Mouse (Mus musculus): ENCODE measurements around the gene Tpi1. TPM values are rescaled to one million over a fixed set of nuclear protein-coding genes. Genes with fewer than 3 reads are reported as not detected.
"Not testable (repeated sequence)": the region's sequence is repeated elsewhere in the genome, so short reads cannot be mapped to it uniquely, and the experiment has no call there.

Gene Tpi1
- polyA plus RNA-seq, 1 experiment from 2014 or later = 866 TPM

GRCm38 (mm10) chr6:124834512-124835081 lies 20.5 kb upstream of the Tpi1 start:
- Histone ChIP-seq H3K27me3 (ENCODE audit: insufficient read depth, low read length) (no peaks in the 10 kb centered on the region), H3K27ac (ENCODE audit: low read length) (no peak overlapping the region), H3K9ac (replicated peaks; ENCODE audit: low read length) (no peak overlapping the region), H3K36me3 (ENCODE audit: insufficient read depth, low read length) (peaks cover 19% of the 10 kb centered on the region), H3K4me3 (ENCODE audit: low read length) (no peak overlapping the region), H3K9me3 (ENCODE audit: low read length) (no peaks in the 10 kb centered on the region), H3K4me2 (replicated peaks; ENCODE audit: low read depth, low read length) (no peak overlapping the region), H3K4me1 (ENCODE audit: insufficient read depth, low read length) (peaks cover 18% of the 10 kb centered on the region)
- no peak for ATAC-seq (ENCODE audit: low FRiP score, low TSS enrichment)
- WGBS = 80% methylated on average over 6 of the region's 6 CpGs

GRCm38 (mm10) chr6:124831649-124832048 lies 17.6 kb upstream of the Tpi1 start:
- ATAC-seq (ENCODE audit: low FRiP score, low TSS enrichment) = no peak
- WGBS = 92% methylated on average over 8 of the region's 8 CpGs
- H3K27me3 ChIP-seq (ENCODE audit: insufficient read depth, low read length) = no peaks in the 10 kb centered on the region
- peaks cover 22% of the 10 kb centered on the region for H3K4me1 ChIP-seq (ENCODE audit: insufficient read depth, low read length)
- H3K27ac ChIP-seq (ENCODE audit: low read length) = no peak overlapping the region
- no peak overlapping the region for H3K9ac ChIP-seq (replicated peaks; ENCODE audit: low read length)
- no peaks in the 10 kb centered on the region for H3K9me3 ChIP-seq (ENCODE audit: low read length)
- no peak overlapping the region for H3K4me3 ChIP-seq (ENCODE audit: low read length)
- peak overlapping the region; percentile 68; the same call in 1 of the 2 replicates for H3K4me2 ChIP-seq (replicated peaks; ENCODE audit: low read depth, low read length)
- peaks cover 19% of the 10 kb centered on the region for H3K36me3 ChIP-seq (ENCODE audit: insufficient read depth, low read length)

- H3K4me2 ChIP-seq (replicated peaks; ENCODE audit: low read depth, low read length) = peak overlapping the region; percentile 68
- H3K36me3 ChIP-seq (ENCODE audit: insufficient read depth, low read length) = peaks cover 21% of the 10 kb centered on the region
- not testable (repeated sequence) for ATAC-seq (ENCODE audit: low FRiP score, low TSS enrichment); H3K9ac ChIP-seq (replicated peaks; ENCODE audit: low read length); H3K9me3 ChIP-seq (ENCODE audit: low read length); H3K27ac ChIP-seq (ENCODE audit: low read length); H3K27me3 ChIP-seq (ENCODE audit: insufficient read depth, low read length)
- peak overlapping the region; percentile 68 for H3K4me3 ChIP-seq (ENCODE audit: low read length)
- peaks cover 22% of the 10 kb centered on the region for H3K4me1 ChIP-seq (ENCODE audit: insufficient read depth, low read length)
- 97% methylated on average over 4 of the region's 4 CpGs for WGBS
Measured at GRCm38 (mm10) chr6:124831199-124831598, 17.1 kb upstream of the Tpi1 start.

GRCm38 (mm10) chr6:124829799-124830700 lies 16.0 kb upstream of the Tpi1 start:
- Histone ChIP-seq H3K9ac (replicated peaks; ENCODE audit: low read length) (peak overlapping the region; percentile 83), H3K4me1 (ENCODE audit: insufficient read depth, low read length) (peaks cover 22% of the 10 kb centered on the region), H3K27ac (ENCODE audit: low read length) (peak overlapping the region; percentile 96), H3K36me3 (ENCODE audit: insufficient read depth, low read length) (peaks cover 26% of the 10 kb centered on the region), H3K4me2 (replicated peaks; ENCODE audit: low read depth, low read length) (peak overlapping the region; percentile 68), H3K9me3 (ENCODE audit: low read length) (no peaks in the 10 kb centered on the region), H3K4me3 (ENCODE audit: low read length) (peak overlapping the region; percentile 68), H3K27me3 (ENCODE audit: insufficient read depth, low read length) (no peaks in the 10 kb centered on the region)
- WGBS = under 1% methylated on average over 38 of the region's 38 CpGs
- peak; percentile 90 for ATAC-seq (ENCODE audit: low FRiP score, low TSS enrichment)

GRCm38 (mm10) chr6:124828868-124829798 lies 15.0 kb upstream of the Tpi1 start, which contains the start of the genes Usp5 and Cdca3:
Gene Usp5, minus strand, starts transcription at chr6:124829484.
Gene Cdca3, plus strand, starts transcription at chr6:124829547.
- peaks cover 30% of the 10 kb centered on the region for H3K36me3 ChIP-seq (ENCODE audit: insufficient read depth, low read length)
- H3K9ac ChIP-seq (replicated peaks; ENCODE audit: low read length) = peak within 1 kb of the TSS; percentile 83
- under 1% methylated on average over 55 of the region's 55 CpGs for WGBS
- H3K4me1 ChIP-seq (ENCODE audit: insufficient read depth, low read length) = peaks cover 22% of the 10 kb centered on the region
- peak; percentile 96 for ATAC-seq (ENCODE audit: low FRiP score, low TSS enrichment)
- H3K27ac ChIP-seq (ENCODE audit: low read length) = peak within 1 kb of the TSS; percentile 96
- peak within 1 kb of the TSS; percentile 68 for H3K4me3 ChIP-seq (ENCODE audit: low read length)
- H3K27me3 ChIP-seq (ENCODE audit: insufficient read depth, low read length) = no peaks in the 10 kb centered on the region
- H3K9me3 ChIP-seq (ENCODE audit: low read length) = no peaks in the 10 kb centered on the region
- peak within 1 kb of the TSS; percentile 94 for H3K4me2 ChIP-seq (replicated peaks; ENCODE audit: low read depth, low read length)

GRCm38 (mm10) chr6:124828101-124828592 lies 14.1 kb upstream of the Tpi1 start:
- Histone ChIP-seq H3K4me2 (replicated peaks; ENCODE audit: low read depth, low read length) (peak overlapping the region; percentile 94), H3K27me3 (ENCODE audit: insufficient read depth, low read length) (no peaks in the 10 kb centered on the region), H3K4me1 (ENCODE audit: insufficient read depth, low read length) (peaks cover 22% of the 10 kb centered on the region), H3K27ac (ENCODE audit: low read length) (peak overlapping the region; percentile 65), H3K4me3 (ENCODE audit: low read length) (peak overlapping the region; percentile 68), H3K36me3 (ENCODE audit: insufficient read depth, low read length) (peaks cover 37% of the 10 kb centered on the region), H3K9me3 (ENCODE audit: low read length) (no peaks in the 10 kb centered on the region), H3K9ac (replicated peaks; ENCODE audit: low read length) (peak overlapping the region; percentile 76)
- WGBS = 14% methylated on average over 10 of the region's 10 CpGs
- ATAC-seq (ENCODE audit: low FRiP score, low TSS enrichment) = no peak

- H3K4me3 ChIP-seq (ENCODE audit: low read length) = no peak overlapping the region
- no peaks in the 10 kb centered on the region for H3K9me3 ChIP-seq (ENCODE audit: low read length)
- no peak for ATAC-seq (ENCODE audit: low FRiP score, low TSS enrichment)
- H3K27me3 ChIP-seq (ENCODE audit: insufficient read depth, low read length) = no peaks in the 10 kb centered on the region
- H3K36me3 ChIP-seq (ENCODE audit: insufficient read depth, low read length) = peaks cover 87% of the 10 kb centered on the region
- H3K4me1 ChIP-seq (ENCODE audit: insufficient read depth, low read length) = no peaks in the 10 kb centered on the region
- H3K27ac ChIP-seq (ENCODE audit: low read length) = no peak overlapping the region
- no peak overlapping the region for H3K9ac ChIP-seq (replicated peaks; ENCODE audit: low read length)
- no peak overlapping the region for H3K4me2 ChIP-seq (replicated peaks; ENCODE audit: low read depth, low read length)
- 89% methylated on average over 4 of the region's 4 CpGs for WGBS
Measured at GRCm38 (mm10) chr6:124822049-124822448, 8.0 kb upstream of the Tpi1 start.

GRCm38 (mm10) chr6:124820891-124821290 lies 6.8 kb upstream of the Tpi1 start:
- no peaks in the 10 kb centered on the region for H3K9me3 ChIP-seq (ENCODE audit: low read length)
- no peak overlapping the region for H3K4me3 ChIP-seq (ENCODE audit: low read length)
- H3K4me2 ChIP-seq (replicated peaks; ENCODE audit: low read depth, low read length) = no peak overlapping the region
- H3K9ac ChIP-seq (replicated peaks; ENCODE audit: low read length) = no peak overlapping the region
- H3K36me3 ChIP-seq (ENCODE audit: insufficient read depth, low read length) = peaks cover 93% of the 10 kb centered on the region
- H3K4me1 ChIP-seq (ENCODE audit: insufficient read depth, low read length) = no peaks in the 10 kb centered on the region
- WGBS = 92% methylated on average over 5 of the region's 5 CpGs
- no peak for ATAC-seq (ENCODE audit: low FRiP score, low TSS enrichment)
- H3K27ac ChIP-seq (ENCODE audit: low read length) = no peak overlapping the region
- no peaks in the 10 kb centered on the region for H3K27me3 ChIP-seq (ENCODE audit: insufficient read depth, low read length)

- ATAC-seq (ENCODE audit: low FRiP score, low TSS enrichment) = no peak
Measured at GRCm38 (mm10) chr6:124817971-124818370, 3.9 kb upstream of the Tpi1 start.

More at GRCm38 (mm10) chr6:124817971-124818370, 3.9 kb upstream of the Tpi1 start:
- H3K9me3 ChIP-seq (ENCODE audit: low read length) = no peaks in the 10 kb centered on the region
- H3K27ac ChIP-seq (ENCODE audit: low read length) = no peak overlapping the region
- peaks cover 14% of the 10 kb centered on the region for H3K4me1 ChIP-seq (ENCODE audit: insufficient read depth, low read length)
- 85% methylated on average over 8 of the region's 8 CpGs for WGBS
- H3K9ac ChIP-seq (replicated peaks; ENCODE audit: low read length) = no peak overlapping the region
- H3K4me2 ChIP-seq (replicated peaks; ENCODE audit: low read depth, low read length) = no peak overlapping the region
- H3K36me3 ChIP-seq (ENCODE audit: insufficient read depth, low read length) = peaks cover 71% of the 10 kb centered on the region
- H3K4me3 ChIP-seq (ENCODE audit: low read length) = no peak overlapping the region
- no peaks in the 10 kb centered on the region for H3K27me3 ChIP-seq (ENCODE audit: insufficient read depth, low read length)

All from kidney, embryonic 16.5 days (tissue).